Mouse (Mus musculus) layer of hippocampus, postnatal 10 days (tissue): ENCODE data around the gene Ptpn9. TPM values are rescaled to one million over a fixed set of nuclear protein-coding genes. Genes with fewer than 3 reads are reported as not detected.
"Not testable (repeated sequence)": the region's sequence is repeated elsewhere in the genome, so short reads cannot be mapped to it uniquely, and the experiment has no call there.

ENCODE experiments used
- DNase-seq, 2 experiments: peaks; one replicate each; pipeline ENCODE4 v3.0.0; 2021; ENCODE audit warnings: low spot score in 2 of 2
- long read RNA-seq: library from polyadenylated mRNA; stranded (forward); transcript quantifications from one replicate; pipeline ENCODE4 v2.0.0, GENCODE M21; 2023
- total RNA-seq, 2 experiments: library from RNA; stranded (reverse); gene quantifications; 2 replicates each; pipeline ENCODE4 v1.2.3; 2021

The Ptpn9 gene
- total RNA-seq = 10 to 100 TPM; 35.3 TPM
- long read RNA-seq, full-length matches to known transcripts = 19 of 22 reads
- long read RNA-seq, partial matches to known transcripts = 0 of 22 reads
- long read RNA-seq, other reads (novel, unspliced or antisense) = 3 of 22 reads

- peak; percentile 92 to 96 for DNase-seq
Measured at GRCm38 (mm10) chr9:56994286-56995197, at the start of gene Ptpn9. Ptpn9 (plus strand) TSS chr9:56994923.

- peak; percentile 46 to 54 for DNase-seq
Measured at GRCm38 (mm10) chr9:56947481-56947880, 47.2 kb upstream of the Ptpn9 start.

- DNase-seq = not testable (repeated sequence)
Measured at GRCm38 (mm10) chr9:56948699-56949098, 46.0 kb upstream of the Ptpn9 start.

- DNase-seq = no peak
Measured at GRCm38 (mm10) chr9:56949767-56950166, 45.0 kb upstream of the Ptpn9 start.

DNA sequence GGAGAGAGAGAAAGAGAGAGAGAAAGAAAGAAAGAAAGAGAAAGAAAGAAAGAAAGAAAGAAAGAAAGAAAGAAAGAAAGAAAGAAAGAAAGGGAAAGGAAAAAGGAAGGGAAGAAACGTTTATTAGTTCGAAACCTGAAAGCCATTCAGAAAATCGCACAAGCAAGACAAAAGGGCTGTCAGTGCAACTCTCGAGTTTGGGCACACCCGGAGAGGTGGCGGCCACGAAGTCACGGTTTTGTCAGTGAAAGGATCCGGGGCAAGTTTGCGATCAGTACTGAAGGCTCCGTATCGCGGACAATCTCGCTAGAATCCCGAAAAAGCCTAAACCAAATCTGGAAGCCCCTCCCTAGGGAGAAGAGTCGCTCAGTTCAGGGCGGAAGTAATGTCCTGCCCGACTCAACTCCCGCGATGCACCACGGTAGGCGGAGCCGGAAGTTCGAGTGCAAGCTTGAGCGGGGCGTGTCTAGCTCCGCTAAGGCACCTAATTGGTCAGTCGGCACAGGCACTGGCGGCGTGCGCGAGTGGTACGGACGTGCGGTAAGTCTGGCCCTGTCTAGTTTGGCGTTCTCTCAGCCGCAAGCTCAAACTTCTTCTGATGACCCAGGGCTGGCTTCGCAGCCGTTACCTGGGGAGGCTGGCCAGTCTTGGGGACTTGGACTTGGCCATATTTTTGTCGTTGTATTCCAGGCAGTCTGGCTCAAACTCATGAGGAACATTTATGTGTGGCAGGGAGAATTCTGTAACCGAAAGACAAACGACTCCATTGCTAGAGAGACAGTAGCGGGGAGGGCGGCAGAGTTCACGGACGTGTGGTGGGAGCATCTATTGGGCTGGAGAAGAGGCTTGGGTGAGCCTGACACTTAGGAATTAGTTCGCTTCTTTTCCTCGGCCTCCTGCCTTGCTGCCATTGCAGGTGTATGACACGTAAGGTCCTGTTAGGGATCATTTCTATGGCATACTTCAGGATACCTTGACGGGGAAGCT is 44.0 kb upstream of the Ptpn9 start, which contains the start of gene Snupn:
Snupn (plus strand) TSS at position 465 of the 987 bp plus-strand sequence.
- peak; percentile 91 to 95 for DNase-seq

DNA sequence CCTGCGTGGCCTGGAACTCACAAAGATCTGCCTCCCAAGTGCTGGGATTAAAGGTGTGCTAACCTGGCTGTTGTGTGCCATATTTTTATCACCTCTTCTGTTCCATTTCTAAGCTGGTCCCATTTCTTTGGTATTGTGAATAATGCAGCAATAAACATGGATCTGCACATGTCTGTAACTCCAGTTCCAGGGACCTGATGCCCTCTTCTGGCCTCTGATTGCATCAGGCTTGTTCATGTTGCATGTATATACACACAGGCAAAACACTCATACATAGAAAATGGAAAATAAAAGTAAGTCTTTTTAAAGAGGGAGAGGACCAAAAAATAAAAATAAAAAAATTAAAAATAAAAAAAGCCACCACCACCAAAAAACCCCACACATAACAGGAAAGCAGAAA is 41.2 kb upstream of the Ptpn9 start:
- no peak for DNase-seq

- DNase-seq = no peak
Measured at GRCm38 (mm10) chr9:56956966-56957675, 37.6 kb upstream of the Ptpn9 start.

- no peak for DNase-seq
Measured at GRCm38 (mm10) chr9:56958689-56959088, 36.0 kb upstream of the Ptpn9 start.

- no peak for DNase-seq
Measured at GRCm38 (mm10) chr9:56961591-56961990, 33.1 kb upstream of the Ptpn9 start.

- DNase-seq = no peak
Measured at GRCm38 (mm10) chr9:56970158-56970557, 24.6 kb upstream of the Ptpn9 start.

DNA sequence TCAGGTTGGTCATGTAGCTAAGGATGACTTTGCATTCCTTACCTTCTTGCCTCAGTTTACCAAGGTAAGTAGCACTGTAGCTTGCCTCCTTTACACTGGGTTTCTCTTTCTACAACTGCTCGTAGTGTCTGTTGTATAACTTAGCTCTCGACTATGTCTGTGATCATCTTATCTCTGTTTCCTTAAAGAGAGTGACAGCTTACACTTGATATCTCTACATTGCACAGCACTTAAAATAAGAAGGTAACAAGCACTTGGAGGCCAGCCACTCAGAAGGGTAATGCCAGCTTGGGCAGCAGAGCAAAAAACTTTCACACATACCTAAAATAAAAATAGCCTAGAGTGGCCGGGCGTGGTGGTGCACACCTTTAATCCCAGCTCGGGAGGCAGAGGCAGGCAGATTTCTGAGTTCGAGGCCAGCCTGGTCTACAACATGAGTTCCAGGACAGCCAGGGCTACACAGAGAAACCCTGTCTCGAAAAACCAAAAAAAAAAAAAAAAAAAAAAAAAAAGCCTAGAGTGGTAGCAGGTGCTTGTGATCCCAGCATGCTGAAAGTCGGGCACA is 20.7 kb upstream of the Ptpn9 start:
- DNase-seq = no peak

- DNase-seq = no peak
Measured at GRCm38 (mm10) chr9:56975199-56975598, 19.5 kb upstream of the Ptpn9 start.

- DNase-seq = no peak
Measured at GRCm38 (mm10) chr9:56980186-56980585, 14.5 kb upstream of the Ptpn9 start.

- no peak for DNase-seq
Measured at GRCm38 (mm10) chr9:56981502-56981901, 13.2 kb upstream of the Ptpn9 start.

DNA sequence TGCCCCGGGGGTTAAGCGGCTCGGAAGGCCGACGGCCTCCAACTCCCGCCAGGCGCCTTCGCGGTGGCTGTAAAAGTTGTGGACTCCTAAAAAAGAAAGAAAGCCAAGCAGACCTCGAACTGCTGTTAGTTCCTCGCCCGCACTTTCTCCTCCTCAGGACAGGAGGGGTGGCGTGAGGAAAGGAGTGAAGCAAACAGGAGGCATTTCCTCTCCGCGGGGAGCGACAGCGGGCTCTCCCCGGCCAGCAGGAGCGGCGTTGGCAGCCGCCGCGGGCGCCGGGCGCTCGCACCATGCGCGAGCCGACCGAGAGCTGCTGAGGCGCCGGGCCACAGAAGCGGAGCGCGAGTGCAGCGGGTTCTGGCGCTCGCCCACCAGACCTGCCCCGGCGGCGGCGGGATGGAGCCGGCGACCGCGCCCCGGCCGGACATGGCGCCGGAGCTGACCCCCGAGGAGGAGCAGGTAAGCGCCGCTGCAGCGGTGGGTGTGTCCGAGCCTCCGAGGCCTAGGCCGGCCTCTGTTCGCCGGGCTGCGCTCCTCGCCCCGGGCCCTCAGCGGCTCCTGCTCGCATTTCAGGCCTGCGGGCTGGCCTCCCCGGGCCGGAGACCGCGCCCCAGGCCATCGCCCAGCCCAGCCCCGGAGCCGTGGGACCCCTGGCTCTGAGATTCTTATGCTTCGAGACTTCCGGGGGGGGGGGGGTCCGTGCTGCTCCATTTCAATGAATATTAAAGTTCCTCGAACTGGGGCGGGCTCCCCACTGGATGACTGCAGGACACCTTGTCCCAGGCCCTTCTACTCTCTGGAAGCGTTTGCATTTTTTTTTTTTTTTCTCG is 690 bp downstream of the Ptpn9 start:
- DNase-seq = peak; percentile 44 to 69

- DNase-seq = peak; percentile 30 to 45
Measured at GRCm38 (mm10) chr9:56996028-56996346, 1.3 kb downstream of the Ptpn9 start.

DNA sequence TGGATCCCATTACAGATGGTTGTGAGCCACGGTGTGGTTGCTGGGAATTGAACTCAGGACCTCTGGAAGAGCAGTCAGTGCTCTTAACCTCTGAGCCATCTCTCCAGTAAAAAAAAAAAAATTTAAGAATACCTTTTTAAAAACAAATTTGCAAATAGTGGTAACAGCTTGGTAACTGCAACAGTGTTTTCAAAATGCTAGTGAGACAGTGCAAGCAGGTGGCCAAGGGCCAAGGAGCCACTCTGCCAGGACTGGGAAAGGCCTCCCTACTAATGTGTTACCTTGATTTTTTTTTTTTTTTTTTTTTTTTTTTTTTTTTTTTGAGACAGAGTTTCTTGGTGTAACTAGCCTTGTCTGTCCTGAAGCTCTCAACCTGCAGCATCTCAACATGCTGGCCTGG is 2.5 kb downstream of the Ptpn9 start:
- peak in 1 of 2 experiments; percentile 9 for DNase-seq

DNA sequence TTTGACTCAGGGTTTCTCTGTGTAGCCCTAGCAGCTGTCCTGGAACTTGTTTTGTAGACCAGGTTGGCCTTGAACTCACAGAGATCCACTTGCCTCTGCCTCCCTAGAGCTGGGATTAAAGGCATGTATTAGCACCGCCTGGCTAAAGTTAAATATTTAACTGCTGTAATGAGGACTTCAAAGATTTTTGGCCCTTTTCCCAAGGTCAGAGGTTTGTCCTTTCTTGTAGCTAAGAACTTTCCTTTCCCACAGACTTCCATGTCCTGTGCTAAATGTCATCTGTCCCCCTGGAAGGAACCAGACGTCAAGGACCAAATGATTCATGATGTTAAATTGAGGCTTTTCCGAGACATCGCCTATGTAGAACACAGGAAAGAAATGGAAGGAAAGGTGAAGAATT is 8.3 kb downstream of the Ptpn9 start:
- no peak for DNase-seq

DNA sequence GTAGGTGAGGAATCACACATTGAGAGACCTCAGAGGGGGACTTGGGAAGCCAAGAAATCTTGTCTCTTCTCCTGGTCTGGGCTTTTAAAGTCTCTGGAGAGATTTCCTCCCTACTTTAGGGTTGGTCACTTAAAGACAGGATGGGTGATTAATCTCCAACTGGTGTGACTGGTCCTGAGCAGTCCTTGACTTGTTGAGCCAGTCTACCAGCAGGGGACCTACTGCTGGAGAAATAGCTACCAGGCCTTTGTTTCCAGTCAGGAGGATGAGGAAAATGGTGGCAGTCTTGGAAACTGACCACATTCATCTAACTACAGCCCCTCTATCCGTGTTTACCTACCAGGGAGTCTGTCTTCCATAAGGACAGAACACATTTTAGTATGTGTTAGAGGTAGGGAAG is 17.7 kb downstream of the Ptpn9 start:
- DNase-seq = no peak

- DNase-seq = no peak
Measured at GRCm38 (mm10) chr9:57012895-57013294, 18.2 kb downstream of the Ptpn9 start.
